Comparison of ENCODE assay signal across 8 mouse cellular contexts in genomic region chr7:16129421-16129845, GRCm38 (mm10). TPM values are rescaled to one million over a fixed set of nuclear protein-coding genes. Genes with fewer than 3 reads are reported as not detected.
DNase-seq lines count a peak whose midpoint lies in the region; ATAC-seq and TF ChIP-seq lines count a peak whose summit lies in the region.

TSS of gene Slc8a2 (plus strand) at chr7:16129826.

- peak; percentile 59; the same call in 1 of the 2 replicates for TF ChIP-seq POLR2A in testis, adult 2 months (IDR thresholded peaks at IDR 0.05; ENCODE audit: control insufficient read depth, low read depth, low read length)

- H3K9ac ChIP-seq in heart, embryonic 13.5 days: peak within 1 kb of the TSS; percentile 88
- H3K9ac ChIP-seq in kidney, postnatal 0 days (ENCODE audit: low read depth, low read length): peak within 1 kb of the TSS; percentile 57
- H3K9ac ChIP-seq in liver, embryonic 12.5 days: peak within 1 kb of the TSS; percentile 40

- peaks cover 35% of the 10 kb centered on the region for H3K36me3 ChIP-seq in heart, embryonic 13.5 days
- H3K36me3 ChIP-seq in kidney, postnatal 0 days (ENCODE audit: insufficient read depth, low read length): peaks cover 6% of the 10 kb centered on the region; the same call in 1 of the 2 replicates
- H3K36me3 ChIP-seq in liver, embryonic 12.5 days: peaks cover 10% of the 10 kb centered on the region; the same call in 1 of the 2 replicates
- H3K36me3 ChIP-seq in testis, adult 2 months (ENCODE audit: control insufficient read depth, insufficient read depth, low read length): no peaks in the 10 kb centered on the region; the same call in 1 of the 2 replicates

- H3K27ac ChIP-seq in heart, embryonic 13.5 days (replicated peaks): peak within 1 kb of the TSS; percentile 86
- H3K27ac ChIP-seq in kidney, postnatal 0 days: no peak within 1 kb of the TSS; the same call in 1 of the 2 replicates
- H3K27ac ChIP-seq in liver, embryonic 12.5 days: no peak within 1 kb of the TSS
- H3K27ac ChIP-seq in testis, adult 2 months (ENCODE audit: control insufficient read depth, insufficient read depth, low read depth, low read length): peak within 1 kb of the TSS; percentile 96

- H3K4me3 ChIP-seq in heart, embryonic 13.5 days: peak within 1 kb of the TSS; percentile 65
- peak within 1 kb of the TSS; percentile 45 for H3K4me3 ChIP-seq in kidney, postnatal 0 days (replicated peaks; ENCODE audit: low read depth, low read length)
- H3K4me3 ChIP-seq in liver, embryonic 12.5 days: peak within 1 kb of the TSS; percentile 48
- peak within 1 kb of the TSS; percentile 89 for H3K4me3 ChIP-seq in testis, adult 2 months (ENCODE audit: control insufficient read depth, low read depth, low read length)

- H3K27me3 ChIP-seq in heart, embryonic 13.5 days (replicated peaks): peaks cover 29% of the 10 kb centered on the region
- H3K27me3 ChIP-seq in kidney, postnatal 0 days (ENCODE audit: insufficient read depth, low read length): no peaks in the 10 kb centered on the region
- H3K27me3 ChIP-seq in liver, embryonic 12.5 days (replicated peaks): peaks cover 56% of the 10 kb centered on the region
- H3K27me3 ChIP-seq in testis, adult 2 months (ENCODE audit: control insufficient read depth, insufficient read depth, low read length): no peaks in the 10 kb centered on the region

- H3K9me3 ChIP-seq in heart, embryonic 13.5 days: no peaks in the 10 kb centered on the region
- no peaks in the 10 kb centered on the region for H3K9me3 ChIP-seq in kidney, postnatal 0 days (replicated peaks; ENCODE audit: low read length)
- H3K9me3 ChIP-seq in liver, embryonic 12.5 days (replicated peaks): no peaks in the 10 kb centered on the region

- peak; percentile 50 for DNase-seq in CD4-positive helper T cell, adult 2 months (ENCODE audit: low read depth, low spot score)
- DNase-seq in brain, embryonic 18.5 days (ENCODE audit: low read depth, low spot score): peak; percentile 80
- peak; percentile 90 for DNase-seq in kidney, postnatal 0 days (ENCODE audit: low spot score)
- peak; percentile 32 to 57 for DNase-seq in natural killer cell, adult 2 months (ENCODE audit: low spot score in 2 of 2)

- peak; percentile 3; the same call in 1 of the 2 replicates for TF ChIP-seq CTCF in kidney, postnatal 0 days (IDR thresholded peaks at IDR 0.05; ENCODE audit: low read depth)
- TF ChIP-seq CTCF in testis, adult 2 months (IDR thresholded peaks at IDR 0.05; ENCODE audit: control insufficient read depth, insufficient read depth, insufficient replicate concordance, low read depth, low read length): no peak

- peak; percentile 52; the same call in 1 of the 2 replicates for ATAC-seq in erythroblast, adult 5-6 weeks (replicated peaks; ENCODE audit: low FRiP score, poor library complexity, severe bottlenecking)
- peak; percentile 67 for ATAC-seq in heart, embryonic 13.5 days (ENCODE audit: extremely low read depth, insufficient number of reproducible peaks, low FRiP score, low TSS enrichment)
- peak; percentile 89 for ATAC-seq in kidney, postnatal 0 days (replicated peaks; ENCODE audit: low FRiP score, low read depth)
- ATAC-seq in liver, embryonic 12.5 days: peak; percentile 70

- H3K4me2 ChIP-seq in heart, embryonic 13.5 days: peak within 1 kb of the TSS; percentile 85
- H3K4me2 ChIP-seq in kidney, postnatal 0 days (ENCODE audit: low read length): peak within 1 kb of the TSS; percentile 83
- peak within 1 kb of the TSS; percentile 63 for H3K4me2 ChIP-seq in liver, embryonic 12.5 days

- H3K4me1 ChIP-seq in heart, embryonic 13.5 days: peaks cover 40% of the 10 kb centered on the region
- peaks cover 9% of the 10 kb centered on the region; the same call in 1 of the 2 replicates for H3K4me1 ChIP-seq in kidney, postnatal 0 days (replicated peaks; ENCODE audit: insufficient read depth, low read length)
- peaks cover 16% of the 10 kb centered on the region for H3K4me1 ChIP-seq in liver, embryonic 12.5 days
- peaks cover 24% of the 10 kb centered on the region for H3K4me1 ChIP-seq in testis, adult 2 months (ENCODE audit: control insufficient read depth, insufficient read depth, low read length)

- 4% methylated on average over 12 of the region's 12 CpGs for WGBS in heart, embryonic 13.5 days
- under 1% methylated on average over 12 of the region's 12 CpGs for WGBS in kidney, postnatal 0 days
- 3% methylated on average over 12 of the region's 12 CpGs for WGBS in liver, embryonic 12.5 days (ENCODE audit: insufficient replicate concordance)

RNA-seq across cellular contexts. Expression of gene Slc8a2, which starts in this region (rescaled TPM):
- not detected in 2 replicates for total RNA-seq in erythroblast, adult 5-6 weeks (2015; ENCODE audit: low replicate concordance)
- not detected in 2 replicates for total RNA-seq in erythroblast, adult 5-6 weeks (2017; ENCODE audit: low replicate concordance)
- polyA plus RNA-seq in heart, embryonic 13.5 days (2015; fragmentation: Nextera tagmentation; extraction: Ambion mirVana): 0.05 and 0.20 TPM in 2 replicates
- 0.06 and 0.07 TPM in 2 replicates for polyA plus RNA-seq in kidney, postnatal 0 days (2015; fragmentation: Nextera tagmentation; extraction: Ambion mirVana)
- polyA plus RNA-seq in liver, embryonic 12.5 days (2016; fragmentation: Nextera tagmentation; extraction: Ambion mirVana): not detected in 2 replicates
- 34.7 and 35.7 TPM in 2 replicates for polyA plus RNA-seq in testis, adult 2 months (2012; rRNA removed)

Comparison
In these comparisons a context has a peak if more than half of its experiments do, and no peak if none do; other contexts are left out.
1. RNA of gene Slc8a2 (polyA plus RNA-seq): 34.7 to 35.7 TPM in testis, adult 2 months; 0.05 to 0.20 TPM in heart, embryonic 13.5 days, 0.06 to 0.07 TPM in kidney, postnatal 0 days and not detected in liver, embryonic 12.5 days; every median in the first group is over 10 times any median in the second.
2. Peak in ATAC-seq in erythroblast, adult 5-6 weeks; RNA of the gene not detected or under 1 TPM.
3. Peak in ATAC-seq, H3K4me3 ChIP-seq, H3K27ac ChIP-seq, H3K9ac ChIP-seq and H3K4me2 ChIP-seq in heart, embryonic 13.5 days; RNA of the gene not detected or under 1 TPM.
4. Peak in DNase-seq, ATAC-seq, H3K4me3 ChIP-seq, H3K9ac ChIP-seq and H3K4me2 ChIP-seq in kidney, postnatal 0 days; RNA of the gene not detected or under 1 TPM.
5. Peak in ATAC-seq, H3K4me3 ChIP-seq, H3K9ac ChIP-seq and H3K4me2 ChIP-seq in liver, embryonic 12.5 days; RNA of the gene not detected or under 1 TPM.
6. Peak in every context shown above with its lines, with median percentiles within 50 percentile points of each other: DNase-seq, ATAC-seq, H3K4me2 ChIP-seq, H3K4me3 ChIP-seq and H3K9ac ChIP-seq.